Mouse (Mus musculus) forebrain, embryonic 14.5 days (tissue): ENCODE results near the gene Rsph3b. TPM values are rescaled to one million over a fixed set of nuclear protein-coding genes. Genes with fewer than 3 reads are reported as not detected.
"Not testable (repeated sequence)": the region's sequence is repeated elsewhere in the genome, so short reads cannot be mapped to it uniquely, and the experiment has no call there.

Experiments used
- ATAC-seq: fragments of 200-750 bp; cut with Nextera tagmentation; 2 replicates; pipeline ENCODE4 v1.8.0; 2017; ENCODE audit warnings: mild to moderate bottlenecking, moderate library complexity
- DNase-seq: peaks from one replicate; pipeline ENCODE4 v3.0.0-alpha.2; 2015; ENCODE audit warnings: low spot score
- H3K27ac ChIP-seq: fragments of 300-500 bp; sonication (generic); 2 replicates; pipeline ENCODE4 v1.5.1; 2014; ENCODE audit warnings: low read depth, mild to moderate bottlenecking, control low read depth, low read length, moderate library complexity
- H3K27me3 ChIP-seq: fragments of 300-500 bp; sonication (generic); replicated peaks from 2 replicates; pipeline ENCODE4 v1.6.1; 2014; ENCODE audit warnings: low read length, control low read depth, mixed read lengths; ENCODE audit not compliant: control insufficient read depth, insufficient read depth
- H3K36me3 ChIP-seq: fragments of 300-500 bp; sonication (generic); 2 replicates; pipeline ENCODE4 v1.6.1; 2014; ENCODE audit warnings: low read length, control low read depth; ENCODE audit not compliant: control insufficient read depth, insufficient read depth
- H3K4me1 ChIP-seq: fragments of 300-500 bp; sonication (generic); 2 replicates; pipeline ENCODE4 v1.6.1; 2014; ENCODE audit warnings: antibody characterized with exemption, low read length, control low read depth; ENCODE audit not compliant: control insufficient read depth, insufficient read depth
- H3K4me2 ChIP-seq: fragments of 300-500 bp; sonication (generic); 2 replicates; pipeline ENCODE4 v1.6.1; 2014; ENCODE audit warnings: mild to moderate bottlenecking, control low read depth, low read length
- H3K4me3 ChIP-seq: fragments of 300-500 bp; sonication (generic); 2 replicates; pipeline ENCODE4 v1.5.1; 2014; ENCODE audit warnings: low read depth, low read length, control low read depth
- H3K9ac ChIP-seq: fragments of 300-500 bp; sonication (generic); 2 replicates; pipeline ENCODE4 v1.6.1; 2014; ENCODE audit warnings: mild to moderate bottlenecking, low read length, control low read depth, moderate library complexity
- H3K9me3 ChIP-seq: fragments of 300-500 bp; sonication (generic); replicated peaks from 2 replicates; pipeline ENCODE4 v1.6.1; 2016; ENCODE audit warnings: low read length, control low read depth, mixed read lengths; ENCODE audit not compliant: control insufficient read depth
- WGBS: fragments of 180-500 bp; shearing (Covaris S2); extraction: QIAGEN DNeasy Blood & Tissue Kit; methylation state at CpG from one replicate; pipeline ENCODE4 v1.1.7; 2014; 5-methylcytosine and 5-hydroxymethylcytosine counted together
- polyA plus RNA-seq: library from polyadenylated mRNA; unstranded; fragments of >200 nt; fragmentation: Nextera tagmentation; extraction: Ambion mirVana; gene quantifications from 2 replicates; pipeline ENCODE4 v1.2.1, GENCODE M21; 2014

The Rsph3b gene
- polyA plus RNA-seq, 1 experiment from 2014 or later = 57.7 TPM

- under 1% methylated on average over 35 of the region's 51 CpGs for WGBS
- H3K27ac ChIP-seq, H3K36me3 ChIP-seq, H3K27me3 ChIP-seq, H3K9me3 ChIP-seq, DNase-seq, ATAC-seq, H3K4me1 ChIP-seq: not testable (repeated sequence)
- Histone ChIP-seq H3K4me2 (peak within 1 kb of the TSS; percentile 42), H3K9ac (peak within 1 kb of the TSS; percentile 48), H3K4me3 (peak within 1 kb of the TSS; percentile 40)
Observed at GRCm38 (mm10) chr17:6960776-6961175, 12.3 kb upstream of the Rsph3b start, which contains the start of gene Tagap1. Tagap1 (minus strand) TSS chr17:6961156.

- not testable (repeated sequence) for H3K27me3 ChIP-seq, ATAC-seq, H3K4me1 ChIP-seq, H3K27ac ChIP-seq, DNase-seq, H3K9me3 ChIP-seq, H3K36me3 ChIP-seq
- H3K4me3 ChIP-seq = peak overlapping the region; percentile 40
- peak overlapping the region; percentile 42 for H3K4me2 ChIP-seq
- WGBS = under 1% methylated on average over 12 of the region's 12 CpGs
- H3K9ac ChIP-seq = 0 out of 2 replicates have a peak overlapping the region, but pooled peaks have one; percentile 48
Observed at GRCm38 (mm10) chr17:6960349-6960748, 11.9 kb upstream of the Rsph3b start.

DNA sequence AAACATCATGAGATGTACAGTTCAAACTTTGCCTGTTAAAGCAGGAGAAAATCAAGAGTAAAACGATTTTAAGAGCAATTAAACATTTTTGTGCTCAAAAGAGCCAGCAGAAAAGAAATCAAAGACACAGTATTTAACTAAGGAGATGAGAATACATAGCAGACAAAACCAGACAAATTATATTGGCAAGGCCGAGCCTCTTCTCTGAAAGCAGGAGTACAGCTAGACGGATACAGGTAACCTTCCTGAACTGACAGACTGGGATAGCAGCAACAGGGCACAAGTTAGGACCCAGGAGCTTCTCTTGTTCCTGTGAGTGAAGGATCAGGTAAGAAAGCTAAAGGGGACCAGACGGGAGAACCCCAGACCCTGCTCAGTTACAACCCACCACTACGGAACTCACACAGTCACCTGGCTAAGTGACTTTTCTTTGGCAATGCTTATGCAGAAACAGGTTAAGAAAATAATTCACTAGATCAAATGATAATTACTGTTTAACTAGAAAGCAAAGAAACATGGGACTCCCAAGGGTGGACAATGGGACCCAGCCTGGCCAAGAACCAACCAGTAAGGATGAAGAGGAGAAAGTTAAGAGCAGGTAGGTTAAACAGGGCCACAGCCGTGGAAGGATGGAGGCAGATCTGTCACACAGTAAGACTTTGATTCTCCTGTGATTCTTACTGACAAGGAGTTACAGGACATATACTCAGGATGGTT, 11.2 kb upstream of the Rsph3b start:
- H3K9ac ChIP-seq, H3K4me3 ChIP-seq, H3K36me3 ChIP-seq, DNase-seq, H3K4me1 ChIP-seq, ATAC-seq, H3K27ac ChIP-seq, H3K9me3 ChIP-seq, H3K27me3 ChIP-seq: not testable (repeated sequence)
- 53% methylated on average over 5 of the region's 6 CpGs for WGBS
- H3K4me2 ChIP-seq = peak overlapping the region; percentile 42

GRCm38 (mm10) chr17:6958881-6959280, 10.4 kb upstream of the Rsph3b start:
- H3K4me1 ChIP-seq, H3K9ac ChIP-seq, H3K4me2 ChIP-seq, ATAC-seq, H3K27ac ChIP-seq, H3K4me3 ChIP-seq, H3K9me3 ChIP-seq, DNase-seq, H3K27me3 ChIP-seq, H3K36me3 ChIP-seq: not testable (repeated sequence)
- WGBS = 94% methylated on average over 5 of the region's 8 CpGs

DNA sequence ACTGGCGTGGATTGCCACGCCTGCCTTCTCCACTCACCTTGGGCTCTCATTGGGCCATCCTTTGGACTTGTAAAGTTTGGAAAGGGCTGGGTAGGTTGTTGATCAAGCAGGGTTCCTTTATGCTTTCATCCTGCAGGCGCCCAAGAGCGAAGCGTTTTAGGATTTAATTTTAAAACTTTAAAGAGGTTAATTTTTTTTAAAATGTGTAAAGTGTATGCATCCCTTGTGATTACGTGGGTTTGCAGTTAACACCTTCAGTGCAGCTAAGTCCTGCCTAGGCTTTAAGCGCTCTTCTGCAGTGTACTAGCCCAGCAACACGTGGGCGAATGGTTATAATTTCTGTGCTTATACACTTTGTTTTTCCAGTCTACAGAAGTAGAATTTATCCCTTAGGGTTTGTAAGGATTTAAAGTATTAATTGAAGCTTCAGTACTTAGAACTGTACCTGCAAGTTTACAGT, 317 bp upstream of the Rsph3b start:
- DNase-seq = peak; percentile 4
- not testable (repeated sequence) for H3K36me3 ChIP-seq, H3K9me3 ChIP-seq, H3K4me1 ChIP-seq, H3K27ac ChIP-seq, H3K27me3 ChIP-seq
- 14% methylated on average over 9 of the region's 9 CpGs for WGBS
- Histone ChIP-seq H3K9ac (peak overlapping the region; percentile 62), H3K4me2 (peak overlapping the region; percentile 57), H3K4me3 (peak overlapping the region; percentile 46)
- peak; percentile 33 for ATAC-seq

DNA sequence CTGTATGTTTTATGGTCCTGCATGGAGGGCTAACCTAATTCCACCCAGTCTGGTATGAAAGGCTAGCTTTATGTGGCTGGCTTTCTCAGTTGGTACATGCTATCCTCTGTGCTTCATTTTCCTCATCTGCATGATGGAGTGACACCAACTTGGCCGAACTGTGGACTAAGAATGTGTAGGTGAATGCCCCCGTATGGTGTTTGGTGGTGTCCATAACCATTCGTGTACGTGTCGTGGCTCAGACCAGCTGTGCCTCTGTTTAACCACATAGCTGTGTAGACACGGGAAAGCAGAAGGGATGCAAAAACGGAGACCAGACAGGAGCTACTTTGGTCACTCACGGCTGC, 872 bp downstream of the Rsph3b start:
- H3K9me3 ChIP-seq, DNase-seq, H3K27me3 ChIP-seq, H3K27ac ChIP-seq, H3K4me1 ChIP-seq, ATAC-seq, H3K36me3 ChIP-seq, H3K9ac ChIP-seq: not testable (repeated sequence)
- no CpG with 5 or more reads among the region's 8 CpGs for WGBS
- Histone ChIP-seq H3K4me2 (peak overlapping the region; percentile 57), H3K4me3 (peak overlapping the region; percentile 46)

DNA sequence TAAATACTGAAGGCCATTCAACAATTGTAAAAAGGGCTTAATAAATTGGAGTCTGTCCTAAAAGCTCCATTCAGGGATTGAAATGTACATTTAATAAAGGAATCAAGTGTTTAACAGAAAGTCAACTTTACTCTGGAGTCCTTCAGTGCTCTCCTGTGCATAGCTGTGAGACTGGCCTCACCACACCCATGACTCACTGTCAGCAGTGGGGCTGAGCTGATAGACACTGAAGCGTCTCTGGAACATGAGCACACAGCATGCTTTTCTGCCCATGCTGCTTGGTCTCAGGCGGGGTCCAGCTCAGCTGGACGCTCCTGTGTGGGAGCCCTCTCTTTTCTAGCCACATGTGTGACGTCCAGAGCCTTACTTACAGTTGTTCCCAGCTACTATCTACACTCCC, 5.9 kb downstream of the Rsph3b start:
- not testable (repeated sequence) for H3K9ac ChIP-seq, H3K27ac ChIP-seq, H3K27me3 ChIP-seq, H3K36me3 ChIP-seq, H3K4me3 ChIP-seq, ATAC-seq, H3K4me1 ChIP-seq, H3K9me3 ChIP-seq, H3K4me2 ChIP-seq, DNase-seq
- WGBS = no CpG with 5 or more reads among the region's 4 CpGs

GRCm38 (mm10) chr17:6931625-6932024, 16.9 kb downstream of the Rsph3b start:
- H3K4me1 ChIP-seq, H3K27me3 ChIP-seq, H3K9ac ChIP-seq, H3K4me3 ChIP-seq, ATAC-seq, H3K36me3 ChIP-seq, H3K27ac ChIP-seq, DNase-seq, H3K4me2 ChIP-seq, H3K9me3 ChIP-seq: not testable (repeated sequence)
- 91% methylated on average over 6 of the region's 7 CpGs for WGBS

- H3K9me3 ChIP-seq, H3K4me2 ChIP-seq, H3K27ac ChIP-seq, H3K4me3 ChIP-seq, H3K4me1 ChIP-seq, H3K9ac ChIP-seq, DNase-seq, H3K36me3 ChIP-seq, ATAC-seq, H3K27me3 ChIP-seq: not testable (repeated sequence)
- 86% methylated on average over 7 of the region's 7 CpGs for WGBS
Observed at GRCm38 (mm10) chr17:6920351-6920894, 28.1 kb downstream of the Rsph3b start.
